ENCODE assay signal across 7 mouse cellular contexts in the genomic region with DNA sequence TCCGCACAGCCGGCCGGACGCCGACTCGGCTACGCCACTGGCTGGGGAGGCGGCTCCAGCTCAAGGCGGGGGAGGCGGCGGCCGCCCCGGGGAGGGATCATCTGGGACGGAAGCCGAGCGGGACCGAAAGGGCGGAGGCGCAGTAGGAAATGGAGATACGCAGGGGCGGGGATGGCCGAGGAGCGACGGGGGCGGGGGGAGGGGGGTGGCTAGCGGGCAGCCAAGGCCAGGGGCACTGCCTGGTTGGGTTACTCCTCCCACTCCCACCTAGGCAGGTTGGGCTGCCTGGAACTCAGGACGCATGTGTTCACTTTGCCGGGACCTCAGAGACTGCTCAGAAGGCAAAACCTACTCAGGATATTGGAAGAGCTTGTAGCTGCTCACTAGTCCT. TPM values are rescaled to one million over a fixed set of nuclear protein-coding genes. Genes with fewer than 3 reads are reported as not detected.
DNase-seq lines count a peak whose midpoint lies in the region; ATAC-seq lines count a peak whose summit lies in the region.

A gene (minus strand): TSS at position 152 of the 391 bp plus-strand sequence.

- H3K36me3 ChIP-seq in limb, embryonic 10.5 days, result no peaks in the 10 kb centered on the region
- H3K36me3 ChIP-seq in midbrain, embryonic 13.5 days, result no peaks in the 10 kb centered on the region

- peak; percentile 93 for DNase-seq in adrenal gland, adult 8-10 months
- DNase-seq in embryo, embryonic 9.5 days (ENCODE audit: extremely low spot score), result peak; percentile 95
- DNase-seq in gonadal fat pad, adult 2 months (ENCODE audit: low read depth), result no peak
- peak; percentile 94 for DNase-seq in kidney, adult 11 months
- peak; percentile 96 for DNase-seq in limb, embryonic 10.5 days (ENCODE audit: low spot score)
- DNase-seq in spleen, adult 12 weeks (ENCODE audit: low spot score), result peak; percentile 82

- H3K4me1 ChIP-seq in limb, embryonic 10.5 days, result peaks cover 42% of the 10 kb centered on the region
- peaks cover 29% of the 10 kb centered on the region for H3K4me1 ChIP-seq in midbrain, embryonic 13.5 days (replicated peaks)

- peak within 1 kb of the TSS; percentile 85 for H3K9ac ChIP-seq in midbrain, embryonic 13.5 days (replicated peaks)

- ATAC-seq in midbrain, embryonic 13.5 days, result peak; percentile 98

- peak within 1 kb of the TSS; percentile 93 for H3K27ac ChIP-seq in limb, embryonic 10.5 days
- peak within 1 kb of the TSS; percentile 81 for H3K27ac ChIP-seq in midbrain, embryonic 13.5 days

- no peaks in the 10 kb centered on the region for H3K9me3 ChIP-seq in limb, embryonic 10.5 days (replicated peaks)
- no peaks in the 10 kb centered on the region for H3K9me3 ChIP-seq in midbrain, embryonic 13.5 days

- 1% methylated on average over 28 of the region's 28 CpGs for WGBS in limb, embryonic 10.5 days
- WGBS in midbrain, embryonic 13.5 days, result under 1% methylated on average over 23 of the region's 28 CpGs

- peak within 1 kb of the TSS; percentile 64 for H3K4me2 ChIP-seq in midbrain, embryonic 13.5 days (replicated peaks)

- no peaks in the 10 kb centered on the region for H3K27me3 ChIP-seq in limb, embryonic 10.5 days (ENCODE audit: low read depth, poor library complexity, severe bottlenecking)
- 0 out of 2 replicates have a peak, but pooled peaks cover 4% of the 10 kb centered on the region for H3K27me3 ChIP-seq in midbrain, embryonic 13.5 days

- H3K4me3 ChIP-seq in limb, embryonic 10.5 days, result peak within 1 kb of the TSS; percentile 85
- H3K4me3 ChIP-seq in midbrain, embryonic 13.5 days (replicated peaks), result peak within 1 kb of the TSS; percentile 66

RNA-seq across cellular contexts. Expression of the gene that starts here (rescaled TPM):
- 10 to 100 TPM; 58.4 to 68.5 (median 65.9) TPM for total RNA-seq in adrenal gland, adult 8-10 months (2022)
- 17.2 and 31.7 TPM in 2 replicates for polyA plus RNA-seq in gonadal fat pad, adult 2 months (2012; rRNA removed)
- 12.3 and 16.2 TPM in 2 replicates for polyA plus RNA-seq in limb, embryonic 10.5 days (2016; fragmentation: Nextera tagmentation; extraction: Ambion mirVana)
- 30.4 and 31.2 TPM in 2 replicates for polyA plus RNA-seq in midbrain, embryonic 13.5 days (2015; fragmentation: Nextera tagmentation; extraction: Ambion mirVana)
